Mouse (Mus musculus) gastrocnemius, postnatal 36 days (tissue): ENCODE measurements around the gene Lsamp. TPM values are rescaled to one million over a fixed set of nuclear protein-coding genes. Genes with fewer than 3 reads are reported as not detected.
A peak's percentile ranks its signal among the peaks of the same experiment; 100 is the strongest.

Source experiments
- DNase-seq, 2 experiments: peaks; one replicate each; pipeline ENCODE4 v3.0.0; 2022
- intact Hi-C: fragments of 180-260 bp; cut with DNase I; formaldehyde crosslinking; loops from one replicate; pipeline ENCODE4 v1.15.1; 2025
- total RNA-seq, 2 experiments: library from RNA; stranded (reverse); gene quantifications; 2 replicates each; pipeline ENCODE4 v1.2.3; 2021

Lsamp gene
- total RNA-seq, 2 experiments from 2014 or later = 0.61 to 0.64 TPM

DNA sequence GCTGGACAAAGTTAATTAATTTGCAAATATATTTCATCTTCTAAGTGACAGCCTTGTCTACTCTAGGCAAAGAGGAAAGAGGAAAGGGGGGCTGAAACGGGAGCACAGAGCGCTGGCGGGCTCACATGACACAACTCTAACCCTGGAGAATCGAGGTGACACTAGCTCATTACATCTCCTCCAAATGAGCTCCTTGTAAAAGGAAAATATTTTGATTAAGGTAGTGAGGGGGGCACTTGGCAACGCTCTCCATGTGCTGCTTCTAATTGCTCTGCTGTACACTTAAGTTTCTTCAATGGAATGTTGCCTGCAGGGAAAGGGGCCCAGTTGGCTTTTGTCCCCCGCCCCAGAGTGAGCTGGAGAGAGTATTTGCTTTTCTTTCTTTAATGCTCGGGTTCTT, 907.2 kb downstream of the Lsamp start:
- intact Hi-C loops = no loop called here
- DNase-seq = no peak

DNA sequence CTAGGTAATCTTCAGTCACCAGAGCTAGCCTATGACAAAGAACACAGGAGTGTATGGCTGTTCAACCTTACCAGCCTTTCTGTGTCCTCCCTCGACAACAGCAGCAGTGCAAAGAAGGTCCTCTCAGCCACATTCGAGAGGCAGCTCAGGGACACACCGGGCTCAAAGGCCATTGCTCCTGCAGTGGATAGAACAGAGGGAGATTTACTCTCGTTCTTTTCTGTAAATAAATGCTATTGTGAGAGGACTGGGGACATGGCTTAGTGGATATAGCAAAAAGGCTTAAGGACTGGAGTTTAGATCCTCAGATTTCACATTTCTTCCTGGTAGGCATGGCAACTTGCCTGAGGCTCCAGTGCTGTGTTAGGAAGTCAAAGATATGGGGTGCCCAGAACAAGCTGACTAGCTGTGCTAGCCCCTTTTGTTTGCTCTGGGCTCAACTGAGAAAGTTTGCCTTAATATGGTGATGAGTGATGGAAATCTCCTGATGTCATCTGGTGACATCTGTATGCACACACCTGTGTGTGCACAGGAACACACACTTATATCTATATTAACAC, 913.7 kb downstream of the Lsamp start:
- intact Hi-C loops = no loop called here

DNA sequence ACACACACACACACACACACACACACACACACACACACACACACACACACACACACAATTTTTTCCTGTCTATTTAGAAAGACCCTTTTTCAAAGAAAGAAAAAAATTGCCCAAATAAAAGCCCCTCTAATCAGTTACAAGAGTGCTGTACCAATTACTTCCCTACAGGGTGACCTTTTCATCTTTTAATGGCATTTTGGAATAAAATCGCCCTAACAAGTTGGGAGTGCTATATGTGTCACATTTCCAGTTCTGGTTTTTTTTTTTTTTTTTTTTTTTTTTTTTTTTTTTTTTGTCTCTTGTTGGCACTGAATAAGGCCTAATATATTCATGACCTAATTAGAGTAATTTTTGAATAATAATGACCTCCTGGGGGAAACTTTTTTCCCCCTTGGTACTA, 923.7 kb downstream of the Lsamp start:
- intact Hi-C loops = no loop called here
- DNase-seq = no peak

More for the DNA sequence above, 913.7 kb downstream of the Lsamp start:
- no peak for DNase-seq

DNA sequence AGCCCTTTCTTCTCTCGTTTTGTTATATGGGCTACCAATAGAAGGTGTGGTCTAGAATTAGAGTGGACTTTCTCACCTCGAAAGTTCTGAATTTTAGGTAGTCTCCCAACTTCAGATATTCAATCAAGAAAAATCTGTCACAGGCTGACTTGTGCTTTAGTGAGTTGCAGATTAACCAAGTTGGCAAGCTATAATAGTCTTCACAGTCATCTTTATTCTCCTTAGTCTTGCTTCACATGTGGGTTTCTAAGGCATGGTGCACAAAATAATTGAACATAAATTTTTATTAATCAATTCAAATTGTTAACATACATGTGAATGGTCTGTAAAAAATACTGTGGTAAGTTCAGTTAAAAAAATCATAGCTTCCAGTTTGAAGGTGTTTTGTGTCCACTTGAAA, 930.0 kb downstream of the Lsamp start:
- intact Hi-C loops = no loop called here
- DNase-seq = no peak

DNA sequence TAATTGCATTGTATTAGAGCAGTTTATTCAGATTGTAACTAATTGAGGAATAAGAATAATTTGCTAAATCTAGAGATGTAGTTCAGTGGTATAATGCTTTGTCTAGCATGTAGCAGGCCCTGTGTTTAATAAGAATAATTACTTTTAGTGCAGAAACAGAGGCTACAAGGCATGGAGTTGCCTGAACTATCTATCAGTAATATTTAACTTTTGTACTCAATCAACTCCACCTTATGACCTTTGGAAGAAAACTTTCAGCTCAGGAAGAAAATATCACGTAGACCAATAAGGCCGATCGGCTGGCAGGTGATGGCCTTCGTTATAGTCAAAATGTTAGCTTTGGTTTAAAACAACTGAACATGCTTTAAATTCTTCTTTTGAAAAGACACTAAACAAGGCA, 946.4 kb downstream of the Lsamp start:
- no peak for DNase-seq
- intact Hi-C loops = no loop called here

DNA sequence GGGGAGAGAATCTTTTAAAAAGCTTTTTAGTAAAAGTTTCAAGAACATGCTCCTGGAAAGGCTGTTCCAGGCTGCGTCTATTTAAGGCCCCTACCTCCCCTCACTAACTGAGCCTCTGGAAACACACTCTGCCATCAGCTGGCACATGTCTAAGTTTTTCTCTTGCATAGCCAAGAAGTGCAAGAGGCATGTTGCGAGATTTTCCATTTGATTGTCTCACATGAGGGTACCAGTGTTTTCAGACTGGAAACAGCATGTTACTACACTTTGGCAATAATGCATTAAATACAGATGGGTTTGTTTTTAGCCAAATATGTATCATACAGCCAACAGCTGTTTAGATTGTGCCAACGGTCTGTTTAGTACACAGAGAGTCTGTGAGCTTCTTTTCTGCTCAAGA, 958.1 kb downstream of the Lsamp start:
- no peak for DNase-seq
- intact Hi-C loops = no loop called here

DNA sequence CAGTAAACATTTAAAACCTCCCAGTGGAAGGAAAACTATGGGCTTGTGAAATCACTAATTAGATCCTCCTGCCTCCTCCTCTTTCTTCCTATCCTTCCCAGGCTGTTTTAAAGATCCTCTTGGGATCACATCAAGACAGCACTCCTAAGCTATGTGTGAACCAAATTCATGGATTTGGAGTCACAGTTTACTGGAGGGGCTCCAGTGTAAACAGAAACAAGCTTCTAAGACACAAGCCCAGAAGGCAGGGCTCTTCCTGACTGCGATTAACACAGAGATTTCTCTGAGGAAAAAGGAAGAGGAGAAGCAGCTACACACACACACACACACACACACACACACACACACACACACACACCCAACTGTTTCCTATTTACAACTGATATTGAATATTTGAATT, 961.7 kb downstream of the Lsamp start:
- intact Hi-C loops = no loop called here
- no peak for DNase-seq

DNA sequence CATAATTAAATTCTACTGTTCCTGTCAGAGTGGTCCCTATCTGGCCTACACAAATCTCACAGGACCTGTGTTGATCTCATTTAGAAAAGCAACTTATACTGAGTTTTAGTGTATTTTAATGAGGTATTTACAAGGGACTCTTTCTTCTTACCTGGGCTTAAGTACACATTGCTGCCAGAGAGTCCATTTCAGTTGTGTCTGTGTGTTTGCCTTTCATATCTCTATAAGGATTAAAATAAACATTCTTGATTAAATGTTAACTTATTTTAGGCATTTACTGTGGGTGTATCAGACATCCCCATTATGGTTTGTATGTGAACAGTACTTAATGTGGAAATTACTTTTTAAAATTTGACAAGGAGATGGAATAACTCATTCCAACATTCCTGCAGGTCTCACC, 963.9 kb downstream of the Lsamp start:
- no peak for DNase-seq
- intact Hi-C loops = no loop called here

DNA sequence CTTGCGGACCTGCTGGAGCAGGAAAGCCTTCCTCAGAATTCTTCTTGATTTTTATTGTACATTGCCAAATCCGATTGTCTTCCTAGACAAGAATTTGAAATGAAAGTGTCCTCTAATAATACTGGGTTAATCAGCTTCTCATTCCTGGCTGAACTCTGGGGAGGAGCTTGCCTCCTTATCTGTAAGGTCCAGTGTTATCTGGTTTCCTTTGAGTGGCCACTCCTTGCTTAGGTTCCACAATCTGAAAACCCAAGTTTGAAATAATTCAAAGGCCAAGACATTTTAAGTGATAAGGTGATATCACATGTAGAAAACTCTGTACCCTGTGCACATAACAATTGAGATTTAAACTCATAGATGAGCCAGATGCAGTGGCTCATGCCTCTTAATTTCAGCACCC, 975.0 kb downstream of the Lsamp start:
- intact Hi-C loops = no loop called here
- no peak for DNase-seq

DNA sequence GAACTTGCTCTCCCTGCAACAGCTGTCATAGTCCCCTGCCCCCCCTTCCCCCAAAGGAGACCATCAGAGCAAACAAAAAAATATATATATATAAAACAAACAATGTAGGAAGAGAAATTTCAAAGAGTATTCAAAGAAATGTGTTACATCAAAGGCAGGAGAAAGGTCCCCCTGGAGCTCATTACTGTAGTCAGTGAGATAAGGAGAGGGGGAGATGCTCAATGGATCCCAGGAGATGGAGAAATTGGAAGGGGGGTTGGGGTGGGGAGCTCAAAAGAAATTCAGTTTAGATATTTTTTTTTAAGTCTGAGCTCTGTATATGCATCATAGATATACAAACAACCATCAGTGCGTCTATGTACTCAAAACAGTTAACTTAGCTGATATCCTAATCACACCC, 976.4 kb downstream of the Lsamp start:
- intact Hi-C loops = no loop called here
- DNase-seq = no peak

DNA sequence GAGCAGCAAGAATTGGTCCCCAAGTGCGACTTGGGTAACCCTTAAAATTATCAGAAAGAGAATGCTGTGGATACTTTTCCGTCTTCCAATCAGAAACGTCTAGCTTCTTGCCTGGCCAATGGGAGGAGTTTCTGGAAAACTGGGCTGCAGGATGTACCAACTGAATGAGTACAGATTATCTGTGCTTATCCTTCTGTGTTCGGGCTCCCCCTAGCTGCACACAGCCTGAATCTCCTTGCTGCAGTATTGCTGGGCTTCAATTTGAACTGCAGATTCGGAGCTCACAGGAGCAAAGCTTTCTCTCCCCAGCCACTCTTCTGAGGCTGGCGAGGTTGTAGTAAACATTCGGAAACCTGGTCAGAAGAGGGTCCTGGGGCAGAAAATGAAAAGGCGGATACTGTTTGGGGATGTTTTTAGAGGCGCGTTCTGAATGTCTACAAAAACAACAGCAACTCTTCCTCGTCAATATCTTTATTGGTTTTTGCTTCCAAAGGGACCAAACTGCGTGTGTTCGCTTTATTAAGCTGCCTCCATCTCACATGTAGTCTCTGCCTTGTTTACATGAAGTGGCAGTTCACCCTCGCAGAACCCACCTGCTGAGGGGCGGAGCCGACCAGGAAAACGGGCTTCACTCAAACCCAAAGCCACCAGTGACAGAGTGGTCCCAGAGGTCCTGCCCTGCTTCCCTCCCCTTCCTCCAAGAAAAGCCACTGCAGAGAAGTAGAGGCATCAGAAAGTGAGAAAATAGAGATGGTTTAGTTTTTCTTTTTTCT, 984.1 kb downstream of the Lsamp start:
- intact Hi-C loops = loop anchor here (5.0 kb wide), 2 partner anchors 231 to 501 kb away; no protein-coding TSS in a partner anchor
- DNase-seq = peak; percentile 32 to 39

DNA sequence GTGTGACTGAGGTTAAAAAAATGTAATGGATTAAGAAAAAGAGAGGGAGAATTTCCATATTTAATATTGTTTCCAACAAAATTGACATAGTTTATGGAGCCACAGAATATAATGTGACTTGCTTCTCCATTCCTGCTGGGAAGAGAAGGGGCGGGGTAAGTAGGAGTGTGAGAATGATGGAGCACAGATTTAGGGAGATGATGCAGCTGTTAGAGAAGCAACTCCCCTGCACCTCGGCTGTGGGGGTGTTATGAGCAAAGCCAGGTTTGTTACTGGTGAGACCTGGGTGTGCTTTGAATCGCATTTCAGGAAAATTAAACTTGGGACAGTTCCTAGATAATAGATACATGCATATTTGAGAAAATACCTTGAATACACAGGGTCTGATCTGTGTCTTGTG, 987.2 kb downstream of the Lsamp start:
- intact Hi-C loops = no loop called here

DNA sequence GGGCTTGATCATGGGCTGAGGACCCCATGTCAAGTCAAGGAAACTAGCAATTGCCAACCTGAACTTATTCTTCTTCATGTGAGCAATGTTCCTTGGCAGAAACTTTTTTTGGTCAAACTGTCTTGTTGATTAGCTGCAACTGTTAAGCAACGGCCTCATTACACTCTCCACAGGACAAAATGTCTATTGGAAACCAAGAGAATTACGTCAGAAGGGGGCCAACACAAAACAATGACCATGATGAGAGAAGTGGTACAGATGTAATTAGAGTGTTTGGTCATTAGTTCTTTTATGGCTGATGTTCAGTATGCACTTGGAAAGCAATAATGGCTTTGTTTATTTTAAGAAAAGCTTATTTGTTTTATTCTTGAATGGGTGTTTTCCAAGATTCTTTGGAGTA, 989.9 kb downstream of the Lsamp start:
- intact Hi-C loops = no loop called here
- DNase-seq = no peak

More for the DNA sequence above, 987.2 kb downstream of the Lsamp start:
- no peak for DNase-seq

DNA sequence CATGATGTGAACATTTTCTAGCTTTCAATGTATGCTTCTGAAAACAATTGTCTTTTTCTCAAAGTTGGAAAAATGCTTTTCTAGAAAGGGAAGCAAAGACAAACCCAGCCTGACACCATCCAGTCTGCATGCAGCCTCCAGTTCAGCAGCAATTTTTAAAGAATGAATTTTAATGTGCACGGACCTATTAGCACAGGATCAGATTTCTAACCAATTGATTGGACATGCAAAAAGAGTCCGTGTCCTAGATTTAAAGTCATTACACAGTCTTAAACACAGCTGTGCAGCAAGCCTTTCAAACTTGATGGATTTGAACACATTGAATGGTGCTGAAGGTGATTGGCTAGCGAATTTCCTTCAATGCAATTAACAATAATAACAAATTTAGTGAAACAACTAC, 998.9 kb downstream of the Lsamp start:
- intact Hi-C loops = no loop called here
- DNase-seq = no peak

DNA sequence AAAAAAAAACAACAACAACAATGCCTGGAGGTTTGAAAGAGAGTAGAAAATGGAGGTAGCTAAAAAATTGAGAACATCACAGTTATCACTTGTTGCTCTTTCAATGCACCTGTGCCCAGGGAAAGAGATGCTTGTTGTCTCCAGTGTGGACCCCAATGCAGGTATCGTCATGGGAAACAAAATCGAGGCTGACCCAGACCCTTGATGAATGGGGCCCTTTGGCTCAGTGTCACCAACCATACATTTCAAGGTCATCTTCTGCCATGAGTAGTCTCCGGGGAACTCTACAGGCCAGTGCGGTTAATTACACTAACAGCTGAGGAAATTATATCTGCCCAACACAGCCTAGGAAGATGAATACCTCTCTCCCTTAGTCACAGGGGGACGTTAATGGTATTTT, 1023.4 kb downstream of the Lsamp start:
- intact Hi-C loops = no loop called here
- no peak for DNase-seq

DNA sequence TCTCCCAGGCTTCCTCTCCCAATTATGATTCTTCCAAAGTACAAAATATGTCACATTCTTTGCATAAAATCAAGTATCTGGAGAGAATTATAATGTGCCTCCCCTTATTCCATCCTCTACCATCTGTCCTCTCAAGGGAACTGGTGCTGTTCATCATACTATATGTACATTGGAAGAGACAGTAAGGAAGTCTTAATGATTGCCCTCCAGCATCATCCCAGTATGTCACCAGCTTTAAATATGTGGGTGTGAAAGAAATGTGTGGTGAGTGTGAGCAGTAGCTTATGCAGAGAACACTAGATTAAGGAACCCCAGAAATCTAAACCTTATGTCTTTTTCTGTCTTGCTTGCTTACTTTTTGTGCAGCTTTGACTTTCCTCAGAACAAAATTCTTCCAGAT, 1050.6 kb downstream of the Lsamp start:
- DNase-seq = no peak
- intact Hi-C loops = no loop called here

DNA sequence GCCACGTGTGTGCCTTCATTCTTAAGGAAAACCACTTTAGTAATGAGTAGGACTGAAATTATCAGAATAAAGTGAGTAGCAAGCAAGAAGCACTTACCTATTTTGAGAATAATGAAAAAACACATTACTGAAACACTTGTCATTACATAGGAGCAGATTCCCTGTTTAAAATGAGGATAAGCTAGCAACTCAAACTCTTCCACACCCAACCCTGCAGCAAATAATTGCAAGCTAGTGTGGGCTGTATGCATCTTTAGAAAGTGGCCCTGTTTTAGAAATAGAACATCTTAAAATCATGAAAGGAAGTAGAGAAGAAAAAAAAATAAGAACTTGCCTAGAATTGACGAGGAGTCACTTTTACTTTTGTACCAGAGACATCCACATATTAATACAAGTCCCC, 1057.5 kb downstream of the Lsamp start:
- intact Hi-C loops = no loop called here

DNA sequence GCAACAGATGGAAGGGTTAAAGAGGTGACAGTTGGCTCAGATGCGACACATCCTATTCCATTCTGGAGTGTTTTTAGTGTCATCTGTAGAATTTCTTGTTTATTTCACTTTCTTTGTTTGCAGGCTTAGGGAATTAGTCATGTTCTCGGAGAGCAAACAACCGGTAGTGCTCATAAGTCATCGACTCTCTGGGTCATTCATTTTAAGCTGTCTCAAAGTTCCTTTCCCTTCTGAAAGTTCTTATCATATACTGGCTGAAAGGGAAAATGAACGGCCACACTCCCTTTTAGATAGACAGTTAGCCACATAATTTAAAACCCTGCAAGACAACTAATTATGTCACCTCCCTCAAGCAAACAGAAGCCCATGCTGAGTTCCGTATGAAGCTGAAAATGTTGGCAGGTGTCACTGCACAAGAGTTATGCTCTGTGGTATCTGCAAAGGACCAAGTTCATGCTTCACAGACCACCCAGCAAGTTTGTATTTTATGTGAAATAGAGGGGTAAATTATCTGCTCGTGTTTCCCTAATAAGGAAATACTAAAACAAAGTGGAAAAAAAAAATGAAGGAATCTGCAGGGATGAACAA, 1079.2 kb downstream of the Lsamp start:
- intact Hi-C loops = no loop called here
- DNase-seq = no peak

More for the DNA sequence above, 1057.5 kb downstream of the Lsamp start:
- DNase-seq = no peak

DNA sequence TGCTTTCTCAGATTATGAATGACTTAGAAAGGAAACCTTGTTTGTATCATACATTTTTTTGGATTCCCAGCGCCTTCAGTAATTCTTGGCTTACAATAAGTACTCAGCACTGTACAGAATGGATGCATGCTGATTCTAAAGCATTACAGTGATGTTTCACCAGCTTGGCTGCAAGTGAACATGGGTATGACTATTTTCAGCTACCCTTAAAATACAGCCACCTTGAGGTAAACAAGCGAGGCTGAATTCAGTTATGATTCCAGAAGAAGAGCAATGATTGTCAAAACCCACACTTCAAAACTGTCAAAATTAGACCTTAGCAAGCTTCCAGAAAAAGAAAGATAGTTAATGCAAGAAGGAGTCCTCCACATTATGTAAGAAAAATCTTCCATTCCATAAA, 1089.3 kb downstream of the Lsamp start:
- DNase-seq = no peak
- intact Hi-C loops = no loop called here

DNA sequence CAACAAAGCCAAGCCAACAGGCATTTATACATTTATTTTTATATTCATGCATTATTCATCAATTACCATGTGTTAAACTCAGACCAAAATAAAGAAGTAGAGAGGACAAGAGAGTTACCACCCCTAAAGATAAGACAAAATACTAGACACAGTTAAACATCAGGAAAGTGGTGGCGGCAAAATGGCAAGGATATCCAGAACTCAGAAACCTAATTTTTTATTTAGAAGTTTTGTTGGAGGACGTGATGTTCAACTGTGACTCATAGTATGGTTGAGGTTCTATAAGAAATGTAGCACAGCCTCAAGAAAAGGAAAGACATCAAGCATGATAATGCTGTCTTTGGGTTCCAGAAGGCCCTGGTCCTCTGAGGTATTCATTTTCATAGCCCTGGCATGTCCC, 1104.5 kb downstream of the Lsamp start:
- intact Hi-C loops = no loop called here
- DNase-seq = no peak

DNA sequence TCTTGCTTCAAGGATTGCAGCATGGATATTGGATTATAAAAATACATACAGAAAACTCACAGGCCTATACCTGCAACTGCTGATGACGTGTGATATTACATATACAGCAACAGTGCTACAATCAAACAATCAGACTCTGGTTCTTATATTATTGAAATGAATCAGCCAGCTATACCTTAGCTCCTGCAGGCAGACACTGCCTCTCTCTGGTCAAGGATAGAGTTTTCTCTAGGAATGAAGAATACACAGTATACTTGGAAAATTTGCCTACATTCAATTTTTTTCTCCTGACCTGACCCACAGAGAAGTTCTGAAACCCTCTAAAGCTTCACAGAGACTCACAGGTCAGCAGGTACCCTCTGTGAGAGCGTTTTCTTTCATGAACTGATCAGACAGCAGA, 1105.9 kb downstream of the Lsamp start:
- intact Hi-C loops = no loop called here
- DNase-seq = no peak

DNA sequence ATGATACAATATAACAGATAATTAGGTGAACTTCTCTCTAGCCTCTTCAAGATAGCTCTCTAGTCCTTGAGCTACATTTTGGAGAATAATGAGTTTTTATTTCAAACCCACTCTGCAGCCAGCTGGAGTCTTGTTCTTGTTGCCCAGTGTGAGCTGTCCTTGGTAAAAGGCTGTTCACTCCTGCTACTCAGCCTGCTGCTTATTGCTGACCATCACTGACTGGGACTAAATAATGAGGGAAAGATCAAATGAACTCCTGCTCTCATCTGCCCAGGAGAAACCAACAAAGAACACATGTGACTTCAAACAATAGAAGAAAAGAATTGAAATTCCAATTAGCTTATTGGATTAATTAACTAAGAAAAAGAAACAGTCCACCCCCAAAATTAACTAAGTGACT, 1107.1 kb downstream of the Lsamp start:
- no peak for DNase-seq
- intact Hi-C loops = no loop called here
